Mouse (Mus musculus) CH12.LX (cell line): Measurements from ENCODE around the gene Acvr1. TPM values are rescaled to one million over a fixed set of nuclear protein-coding genes. Genes with fewer than 3 reads are reported as not detected.

ENCODE experiments used
- DNase-seq: peaks from one replicate; pipeline ENCODE4 v3.0.0-alpha.2; 2013; ENCODE audit errors: extremely low read depth
- H3K27ac ChIP-seq: 2 replicates; pipeline ENCODE4 v1.5.1; 2012; ENCODE audit warnings: low read depth, mild to moderate bottlenecking, control low read depth, moderate library complexity; ENCODE audit not compliant: insufficient read depth
- H3K27me3 ChIP-seq: replicated peaks from 2 replicates; pipeline ENCODE3; 2012; ENCODE audit warnings: inconsistent platforms
- H3K36me3 ChIP-seq, 2 experiments: replicated peaks in 1 of 2; 2 replicates each; pipeline versions ENCODE3 to v1.6.1; 2012; ENCODE audit warnings: inconsistent platforms in 1 of 2, low read length in 1 of 2, mild to moderate bottlenecking in 1 of 2, mixed read lengths in 1 of 2, moderate library complexity in 1 of 2; ENCODE audit not compliant: control insufficient read depth in 1 of 2, insufficient read depth in 1 of 2
- H3K4me1 ChIP-seq, 2 experiments: 2 replicates each; pipeline ENCODE4 v1.6.1; 2012; ENCODE audit warnings: inconsistent platforms in 1 of 2, moderate library complexity in 1 of 2; ENCODE audit not compliant: insufficient read depth in 2 of 2, control insufficient read depth in 1 of 2
- H3K4me2 ChIP-seq: 2 replicates; pipeline ENCODE4 v1.6.1; 2012; ENCODE audit warnings: low read depth, mild to moderate bottlenecking, control low read depth; ENCODE audit not compliant: poor library complexity, insufficient read depth, severe bottlenecking
- H3K4me3 ChIP-seq, 3 experiments: fragments of 150-350 bp in 1 of 3; sonication (generic) in 1 of 3; replicated peaks in 1 of 3; 2 replicates each; pipeline versions ENCODE3 to v1.5.1; 2011 to 2012; ENCODE audit warnings: low read depth in 2 of 3, low read length in 2 of 3, mild to moderate bottlenecking in 2 of 3, moderate library complexity in 2 of 3, control low read depth in 1 of 3, improper control_type of control experiment in 1 of 3, inconsistent platforms in 1 of 3, mixed read lengths in 1 of 3; ENCODE audit not compliant: poor library complexity in 1 of 3
- H3K79me2 ChIP-seq: replicated peaks from 2 replicates; pipeline ENCODE4 v1.6.1; 2012; ENCODE audit warnings: mild to moderate bottlenecking, moderate library complexity; ENCODE audit not compliant: control insufficient read depth, poor library complexity, insufficient read depth, severe bottlenecking; ENCODE audit errors: extremely low read depth
- H3K9ac ChIP-seq: 2 replicates; pipeline ENCODE4 v1.6.1; 2012; ENCODE audit warnings: low read depth, mild to moderate bottlenecking, control low read depth, moderate library complexity; ENCODE audit not compliant: insufficient read depth
- H3K9me3 ChIP-seq: replicated peaks from 2 replicates; pipeline ENCODE3; 2012; ENCODE audit warnings: low read length, inconsistent platforms, mixed read lengths
- BHLHE40 ChIP-seq: IDR thresholded peaks from 2 replicates; pipeline ENCODE4 v1.6.1; 2011; ENCODE audit warnings: mild to moderate bottlenecking, low read depth, low read length, improper control_type of control experiment
- CTCF ChIP-seq, 2 experiments: IDR thresholded peaks in 1 of 2; conservative IDR thresholded peaks in 1 of 2; 2 replicates each; pipeline ENCODE4 v1.5.1; 2011 to 2012; ENCODE audit warnings: low read depth in 2 of 2, low read length in 2 of 2, improper control_type of control experiment in 1 of 2, inconsistent platforms in 1 of 2, mild to moderate bottlenecking in 1 of 2, moderate library complexity in 1 of 2
- E2F4 ChIP-seq: IDR thresholded peaks from 2 replicates; pipeline ENCODE4 v1.6.1; 2011; ENCODE audit warnings: low read depth, low read length, improper control_type of control experiment; ENCODE audit not compliant: insufficient replicate concordance
- ELF1 ChIP-seq: IDR thresholded peaks from 2 replicates; pipeline ENCODE4 v1.6.1; 2014; ENCODE audit warnings: low read depth, mild to moderate bottlenecking, inconsistent platforms, low read length, improper control_type of control experiment
- EP300 ChIP-seq: IDR thresholded peaks from 2 replicates; pipeline ENCODE4 v1.6.1; 2011; ENCODE audit warnings: low read length, improper control_type of control experiment
- ETS1 ChIP-seq: conservative IDR thresholded peaks from 2 replicates; pipeline ENCODE4 v1.6.1; 2012; ENCODE audit warnings: low read depth, mild to moderate bottlenecking, inconsistent platforms, low read length, improper control_type of control experiment, moderate library complexity
- GABPA ChIP-seq: IDR thresholded peaks from 2 replicates; pipeline ENCODE4 v1.6.1; 2012; ENCODE audit warnings: low read depth, low read length, improper control_type of control experiment, inconsistent platforms; ENCODE audit not compliant: insufficient replicate concordance
- JUND ChIP-seq: conservative IDR thresholded peaks from 2 replicates; pipeline ENCODE4 v1.6.1; 2011; ENCODE audit warnings: low read depth, low read length, improper control_type of control experiment
- KAT2A ChIP-seq: IDR thresholded peaks from 2 replicates; pipeline ENCODE4 v1.6.1; 2012; ENCODE audit warnings: low read length, improper control_type of control experiment, inconsistent platforms; ENCODE audit not compliant: insufficient replicate concordance
- MAFK ChIP-seq: IDR thresholded peaks from 2 replicates; pipeline ENCODE4 v1.6.1; 2011; ENCODE audit warnings: low read length, improper control_type of control experiment; ENCODE audit not compliant: insufficient replicate concordance
- MAX ChIP-seq: IDR thresholded peaks from 2 replicates; pipeline ENCODE4 v1.6.1; 2011; ENCODE audit warnings: low read length, improper control_type of control experiment
- MAZ ChIP-seq: IDR thresholded peaks from 2 replicates; pipeline ENCODE4 v1.6.1; 2012; ENCODE audit warnings: low read depth, mild to moderate bottlenecking, inconsistent platforms, low read length, improper control_type of control experiment, moderate library complexity
- MEF2A ChIP-seq: IDR thresholded peaks from 2 replicates; pipeline ENCODE4 v1.6.1; 2014; ENCODE audit warnings: low read depth, mild to moderate bottlenecking, inconsistent platforms, low read length, improper control_type of control experiment, borderline replicate concordance
- MXI1 ChIP-seq: IDR thresholded peaks from 2 replicates; pipeline ENCODE4 v1.6.1; 2011; ENCODE audit warnings: mild to moderate bottlenecking, low read depth, low read length, improper control_type of control experiment
- MYC ChIP-seq: IDR thresholded peaks from 2 replicates; pipeline ENCODE4 v1.6.1; 2011; ENCODE audit warnings: low read depth, mild to moderate bottlenecking, improper control_type of control experiment, low read length
- NELFE ChIP-seq: IDR thresholded peaks from 2 replicates; pipeline ENCODE4 v1.6.1; 2011; ENCODE audit warnings: low read depth, low read length, improper control_type of control experiment
- SIN3A ChIP-seq: IDR thresholded peaks from 2 replicates; pipeline ENCODE4 v1.6.1; 2012; ENCODE audit warnings: low read length, improper control_type of control experiment, inconsistent platforms
- SMC3 ChIP-seq: IDR thresholded peaks from 2 replicates; pipeline ENCODE4 v1.6.1; 2011; ENCODE audit warnings: low read depth, low read length, improper control_type of control experiment
- TBP ChIP-seq: conservative IDR thresholded peaks from 2 replicates; pipeline ENCODE4 v1.6.1; 2011; ENCODE audit warnings: low read depth, low read length, improper control_type of control experiment
- TCF12 ChIP-seq: IDR thresholded peaks from 2 replicates; pipeline ENCODE4 v1.6.1; 2014; ENCODE audit warnings: low read depth, mild to moderate bottlenecking, inconsistent platforms, low read length, improper control_type of control experiment
- USF1 ChIP-seq: IDR thresholded peaks from 2 replicates; pipeline ENCODE4 v1.6.1; 2014; ENCODE audit warnings: low read depth, mild to moderate bottlenecking, inconsistent platforms, low read length, improper control_type of control experiment
- ZC3H11A ChIP-seq: IDR thresholded peaks from 2 replicates; pipeline ENCODE4 v1.6.1; 2012; ENCODE audit warnings: low read depth, mild to moderate bottlenecking, inconsistent platforms, low read length, improper control_type of control experiment
- dilution Hi-C: fragments of 300-500 bp; cut with MboI; formaldehyde crosslinking; loops from 2 replicates; pipeline ENCODE4 v1.14.3; 2020; ENCODE audit warnings: low sequenced_read_pairs; ENCODE audit not compliant: extremely low pct_unique_long_range_greater_than_20kb, extremely low pct_ligation_motif_present
- in situ Hi-C: fragments of 300-500 bp; cut with MboI; formaldehyde crosslinking; loops from 3 replicates; pipeline ENCODE4 v1.14.3; 2019; ENCODE audit warnings: low sequenced_read_pairs, low pct_ligation_motif_present, low pct_unique_long_range_greater_than_20kb, mixed read lengths
- polyA plus RNA-seq: library from polyadenylated mRNA; unstranded; fragments of >175 nt; gene quantifications from 2 replicates; pipeline ENCODE4 v1.2.1, GENCODE M21; 2012; ENCODE audit warnings: low read depth; ENCODE audit not compliant: insufficient read length
- total RNA-seq, 2 experiments: library from RNA; depleted of rRNA; stranded (reverse); fragments of 300-350 nt in 1 of 2; fragments of >200 nt in 1 of 2; gene quantifications; 2 replicates each; pipeline ENCODE4 v1.2.3; 2012 to 2014

The Acvr1 gene
- total and polyA plus RNA-seq, 3 experiments = not detected

DNA sequence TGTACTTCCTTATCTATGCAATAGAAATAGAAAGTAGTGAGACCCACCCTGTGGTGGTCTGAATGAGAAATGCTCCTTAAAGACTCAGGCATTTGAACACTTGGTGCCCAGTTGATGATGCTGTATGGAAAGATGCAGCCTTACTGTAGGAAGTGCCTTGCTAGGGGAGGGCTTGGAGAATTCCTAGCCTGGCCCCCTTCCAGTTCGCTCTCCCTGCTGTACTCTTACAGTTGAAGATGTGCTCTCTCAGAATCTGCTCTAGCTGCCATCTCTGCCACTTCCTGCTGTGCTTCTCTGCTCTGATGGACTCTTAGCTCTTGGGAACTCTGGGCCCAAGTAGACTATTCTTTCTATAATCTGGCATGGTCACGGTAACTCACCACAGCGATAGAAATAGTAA is 30.6 kb upstream of the Acvr1 start:
- H3K27me3 ChIP-seq = no peaks in the 10 kb centered on the region
- H3K79me2 ChIP-seq = no peaks in the 10 kb centered on the region
- DNase-seq = no peak
- H3K4me1 ChIP-seq = no peaks in the 10 kb centered on the region
- H3K4me3 ChIP-seq = no peak overlapping the region
- H3K27ac ChIP-seq = no peak overlapping the region
- H3K9me3 ChIP-seq = peaks cover 33% of the 10 kb centered on the region
- dilution Hi-C loops (no loop called here), in situ Hi-C loops (no loop called here)
- no peak overlapping the region for H3K9ac ChIP-seq
- TF ChIP-seq TCF12 (no peak), SIN3A (no peak), MAX (no peak)
- no peaks in the 10 kb centered on the region for H3K36me3 ChIP-seq
- no peak overlapping the region for H3K4me2 ChIP-seq

DNA sequence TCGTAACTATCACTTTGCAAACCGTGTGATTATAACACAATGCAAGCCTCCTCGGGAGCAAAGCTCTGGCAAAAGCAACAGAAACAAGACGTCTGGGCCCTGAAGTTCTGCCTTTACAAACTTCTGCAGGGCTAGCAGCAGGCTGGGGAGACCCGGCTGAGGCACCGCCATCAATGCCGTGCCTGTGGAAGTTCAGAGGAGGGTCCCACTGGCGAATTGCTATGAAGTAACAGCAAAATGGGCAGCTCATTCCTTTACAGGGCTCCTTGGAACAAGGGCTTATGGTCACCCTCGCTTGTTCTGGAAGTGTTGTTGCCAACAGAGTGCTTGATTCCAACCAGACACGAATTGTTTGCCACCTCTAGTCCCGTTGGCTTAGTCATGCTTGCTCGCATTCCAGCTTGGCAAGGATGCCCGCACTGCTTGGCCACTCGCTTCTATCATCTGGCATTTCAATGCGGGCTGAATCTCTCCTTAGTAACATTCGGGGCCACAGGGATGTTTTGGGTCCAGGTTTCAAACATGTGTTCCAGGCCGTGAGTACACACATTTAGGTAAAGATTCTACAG is 29.9 kb upstream of the Acvr1 start:
- no peak for DNase-seq

DNA sequence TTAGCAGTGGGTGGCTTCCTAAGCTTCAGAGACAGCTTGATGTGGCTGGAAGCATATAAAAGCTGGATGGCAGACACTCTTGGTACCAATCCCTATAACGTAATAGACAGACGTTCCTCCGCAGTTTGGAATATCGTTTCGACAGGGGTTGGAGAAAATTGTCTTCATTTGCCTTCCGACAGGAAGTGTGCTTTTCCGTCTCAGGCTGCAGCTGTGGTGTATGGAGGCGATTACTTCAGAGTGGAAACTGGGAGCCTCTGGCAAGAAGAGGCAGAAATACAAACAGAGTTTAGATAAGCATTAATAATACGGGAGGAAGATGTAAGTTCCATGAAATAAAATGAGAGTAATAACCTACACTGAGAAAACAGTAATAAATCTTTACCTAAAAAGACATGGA is 28.4 kb upstream of the Acvr1 start:
- dilution Hi-C loops (no loop called here), in situ Hi-C loops (no loop called here)
- no peak overlapping the region for H3K9ac ChIP-seq
- DNase-seq = no peak
- no peaks in the 10 kb centered on the region for H3K79me2 ChIP-seq
- H3K27me3 ChIP-seq = no peaks in the 10 kb centered on the region
- H3K4me3 ChIP-seq = no peak overlapping the region
- TF ChIP-seq ELF1 (no peak), SMC3 (no peak), NELFE (no peak), CTCF (conservative IDR thresholded peaks at IDR 0.05 in 1 of 2, IDR thresholded peaks at IDR 0.05 in 1 of 2; ENCODE audit: low read depth in 2 of 2, low read length in 2 of 2) (no peak), MAFK (no peak), ETS1 (no peak), MEF2A (no peak), KAT2A (no peak), JUND (no peak), GABPA (no peak), TBP (no peak), MXI1 (no peak), BHLHE40 (no peak), E2F4 (no peak), ZC3H11A (no peak)
- H3K4me2 ChIP-seq = no peak overlapping the region
- H3K4me1 ChIP-seq = no peaks in the 10 kb centered on the region
- no peaks in the 10 kb centered on the region for H3K36me3 ChIP-seq
- peaks cover 30% of the 10 kb centered on the region for H3K9me3 ChIP-seq
- H3K27ac ChIP-seq = no peak overlapping the region

More for the DNA sequence above, 29.9 kb upstream of the Acvr1 start:
- Histone ChIP-seq H3K27me3 (no peaks in the 10 kb centered on the region), H3K9me3 (peaks cover 32% of the 10 kb centered on the region), H3K36me3 (no peaks in the 10 kb centered on the region), H3K27ac (no peak overlapping the region), H3K9ac (no peak overlapping the region), H3K79me2 (no peaks in the 10 kb centered on the region), H3K4me1 (no peaks in the 10 kb centered on the region), H3K4me3 (no peak overlapping the region), H3K4me2 (no peak overlapping the region)
- dilution Hi-C loops (no loop called here), in situ Hi-C loops (no loop called here)
- TF ChIP-seq E2F4 = no peak
- no peak for TF ChIP-seq MEF2A
- TF ChIP-seq SIN3A = no peak
- TF ChIP-seq ZC3H11A = no peak
- TF ChIP-seq USF1 = no peak
- TF ChIP-seq MYC = no peak
- TF ChIP-seq MAZ = no peak
- TF ChIP-seq EP300 = no peak
- TF ChIP-seq MXI1 = no peak
